Mouse (Mus musculus) thymus, adult 2 months (tissue): ENCODE data around the gene Gna13. TPM values are rescaled to one million over a fixed set of nuclear protein-coding genes. Genes with fewer than 3 reads are reported as not detected.

Source experiments
- DNase-seq: peaks from one replicate; pipeline ENCODE4 v3.0.0; 2021
- H3K27ac ChIP-seq: fragments of 200-500 bp; 2 replicates; pipeline ENCODE4 v1.5.1; 2012; ENCODE audit warnings: low read length, control low read depth; ENCODE audit not compliant: control insufficient read depth, insufficient read depth
- H3K27me3 ChIP-seq: fragments of 200-500 bp; 2 replicates; pipeline ENCODE4 v1.6.1; 2012; ENCODE audit warnings: mild to moderate bottlenecking, low read length, moderate library complexity, mixed read lengths; ENCODE audit not compliant: control insufficient read depth, insufficient read depth
- H3K36me3 ChIP-seq: fragments of 200-500 bp; 2 replicates; pipeline ENCODE4 v1.6.1; 2012; ENCODE audit warnings: mild to moderate bottlenecking, low read length, moderate library complexity; ENCODE audit not compliant: control insufficient read depth, insufficient read depth
- H3K4me1 ChIP-seq: fragments of 200-500 bp; replicated peaks from 2 replicates; pipeline ENCODE4 v1.6.1; 2012; ENCODE audit warnings: low read length; ENCODE audit not compliant: control insufficient read depth, insufficient read depth
- H3K4me3 ChIP-seq: fragments of 200-500 bp; 2 replicates; pipeline ENCODE4 v1.5.1; 2012; ENCODE audit warnings: mild to moderate bottlenecking, low read length, control low read depth, moderate library complexity; ENCODE audit not compliant: control insufficient read depth, insufficient read depth
- CTCF ChIP-seq: fragments of 200-500 bp; IDR thresholded peaks from 2 replicates; pipeline ENCODE4 v1.5.1; 2012; ENCODE audit warnings: mild to moderate bottlenecking, control low read depth, low read length, moderate library complexity, borderline replicate concordance; ENCODE audit not compliant: control insufficient read depth, poor library complexity, insufficient read depth; ENCODE audit errors: extremely low read depth
- POLR2A ChIP-seq: fragments of 200-500 bp; IDR thresholded peaks from 2 replicates; pipeline ENCODE4 v1.6.1; 2012; ENCODE audit warnings: mild to moderate bottlenecking, low read length, control low read depth, moderate library complexity; ENCODE audit not compliant: control insufficient read depth, poor library complexity, insufficient read depth; ENCODE audit errors: extremely low read depth
- WGBS: fragments of 180-500 bp; shearing (Covaris S2); methylation state at CpG from one replicate; pipeline ENCODE4 v1.1.7; 2018; 5-methylcytosine and 5-hydroxymethylcytosine counted together
- polyA plus RNA-seq: library from polyadenylated mRNA; depleted of rRNA; stranded (reverse); fragments of >200 nt; gene quantifications from 2 replicates; pipeline ENCODE4 v1.2.3, GENCODE M21; 2012; rRNA removed

Gna13 gene
- 49.6 and 56.1 TPM in 2 replicates for polyA plus RNA-seq

GRCm38 (mm10) chr11:109362463-109363190 lies at the start of gene Gna13:
TSS of gene Gna13 (plus strand) at chr11:109362831.
- Histone ChIP-seq H3K36me3 (0 out of 2 replicates have a peak, but pooled peaks cover 5% of the 10 kb centered on the region), H3K27ac (peak within 1 kb of the TSS; percentile 73), H3K27me3 (no peaks in the 10 kb centered on the region), H3K4me1 (peaks cover 18% of the 10 kb centered on the region), H3K4me3 (peak within 1 kb of the TSS; percentile 83)
- under 1% methylated on average over 85 of the region's 89 CpGs for WGBS
- DNase-seq = peak; percentile 89
- TF ChIP-seq CTCF = no peak
- TF ChIP-seq POLR2A = peak; percentile 45

DNA sequence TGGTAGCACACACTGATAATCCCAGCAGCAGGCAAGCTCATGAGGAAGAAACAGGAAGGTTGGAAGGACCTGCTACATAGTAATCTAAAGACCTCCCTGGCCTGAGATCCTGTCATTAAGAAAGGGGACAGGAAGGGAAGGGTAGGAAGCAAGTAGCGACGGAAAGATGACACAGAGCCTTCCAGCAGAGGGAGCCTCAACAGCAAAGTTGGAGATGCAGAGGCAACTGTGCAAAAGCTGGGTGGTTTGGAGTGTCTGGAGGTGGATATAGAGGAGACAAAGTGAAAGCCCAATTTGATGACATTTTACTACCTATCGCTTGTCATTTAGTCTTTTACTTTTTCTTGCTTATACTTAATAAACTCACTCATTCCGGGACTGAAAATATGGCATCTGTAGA lies 45.7 kb upstream of the Gna13 start:
- Histone ChIP-seq H3K4me3 (no peak overlapping the region), H3K4me1 (0 out of 2 replicates have a peak, but pooled peaks cover 2% of the 10 kb centered on the region), H3K27ac (no peak overlapping the region), H3K27me3 (no peaks in the 10 kb centered on the region), H3K36me3 (no peaks in the 10 kb centered on the region)
- DNase-seq = peak; percentile 62
- TF ChIP-seq POLR2A (no peak), CTCF (no peak)
- WGBS = 43% methylated on average over 4 of the region's 4 CpGs

DNA sequence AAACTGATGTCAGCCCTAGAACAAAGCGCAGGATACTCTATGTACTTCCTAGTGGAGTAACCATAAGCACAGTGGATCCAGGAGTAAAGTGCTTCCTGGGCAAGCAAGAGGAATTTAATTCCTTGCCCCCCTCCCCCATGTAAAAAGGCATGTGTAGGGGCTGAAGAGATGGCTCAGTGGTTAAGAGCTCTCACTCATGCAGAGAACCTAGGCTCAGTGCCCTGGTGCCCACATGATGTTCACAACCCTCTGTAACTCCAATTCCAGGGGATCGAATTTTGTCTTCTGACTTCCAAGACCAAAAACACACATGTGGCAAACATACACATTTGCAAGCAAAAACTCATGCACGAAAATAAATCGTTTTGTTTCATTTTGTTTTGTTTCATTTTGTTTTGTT lies 43.2 kb upstream of the Gna13 start:
- Histone ChIP-seq H3K4me3 (no peak overlapping the region), H3K4me1 (no peaks in the 10 kb centered on the region), H3K27ac (no peak overlapping the region), H3K36me3 (no peaks in the 10 kb centered on the region), H3K27me3 (no peaks in the 10 kb centered on the region)
- no peak for DNase-seq
- TF ChIP-seq CTCF = no peak
- TF ChIP-seq POLR2A = no peak
- WGBS = 96% methylated on average over 4 of the region's 4 CpGs

DNA sequence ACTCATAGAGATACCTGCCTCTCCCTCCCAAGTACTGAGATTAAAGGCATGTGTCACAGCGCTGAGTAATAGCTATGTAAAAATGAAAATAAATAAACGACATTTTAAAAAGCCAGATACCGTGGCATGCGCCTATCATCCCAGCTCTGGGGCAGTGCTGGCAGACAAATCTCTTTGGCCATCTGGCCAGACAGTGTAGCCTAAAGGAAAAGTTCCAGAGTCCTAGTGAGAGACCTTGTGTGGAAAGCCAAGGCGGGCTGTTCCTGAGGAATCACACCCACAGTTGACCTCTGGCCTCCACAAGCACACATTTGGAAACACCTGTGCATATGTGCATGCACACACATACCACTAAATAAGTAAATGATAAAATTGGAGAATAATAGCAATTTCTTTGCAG lies 42.7 kb upstream of the Gna13 start:
- H3K36me3 ChIP-seq = no peaks in the 10 kb centered on the region
- DNase-seq = no peak
- H3K27ac ChIP-seq = no peak overlapping the region
- no peak overlapping the region for H3K4me3 ChIP-seq
- TF ChIP-seq POLR2A (no peak), CTCF (no peak)
- 96% methylated on average over 5 of the region's 5 CpGs for WGBS
- no peaks in the 10 kb centered on the region for H3K4me1 ChIP-seq
- H3K27me3 ChIP-seq = no peaks in the 10 kb centered on the region

- TF ChIP-seq POLR2A = no peak
- no peak for TF ChIP-seq CTCF
- no peak overlapping the region for H3K27ac ChIP-seq
- no peaks in the 10 kb centered on the region for H3K36me3 ChIP-seq
- H3K27me3 ChIP-seq = no peaks in the 10 kb centered on the region
- H3K4me1 ChIP-seq = no peaks in the 10 kb centered on the region
- H3K4me3 ChIP-seq = no peak overlapping the region
- WGBS = 93% methylated on average over 8 of the region's 8 CpGs
- no peak for DNase-seq
Observed at GRCm38 (mm10) chr11:109320361-109320933, 42.2 kb upstream of the Gna13 start.

DNA sequence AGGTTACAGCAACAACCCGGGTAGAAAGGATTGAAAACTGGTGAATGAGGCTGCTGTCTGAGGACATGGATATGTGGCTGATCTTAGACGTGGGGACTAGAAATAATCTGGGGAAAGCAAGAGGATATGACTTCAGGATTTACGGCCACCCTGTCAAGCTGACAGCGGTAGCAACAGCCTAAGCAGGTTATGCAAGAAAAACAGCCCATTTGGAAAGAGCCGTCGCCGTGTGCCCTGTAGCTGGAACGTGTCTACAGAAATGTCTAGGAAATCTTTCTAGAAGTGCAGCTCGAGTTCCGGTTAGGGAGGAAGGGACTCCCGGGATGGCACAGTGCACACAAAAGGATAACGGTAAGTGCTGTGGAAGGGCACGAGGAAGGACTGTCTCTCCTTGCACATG lies 36.4 kb upstream of the Gna13 start:
- Histone ChIP-seq H3K4me3 (no peak overlapping the region), H3K4me1 (peaks cover 2% of the 10 kb centered on the region; the same call in 1 of the 2 replicates), H3K36me3 (no peaks in the 10 kb centered on the region), H3K27ac (no peak overlapping the region), H3K27me3 (no peaks in the 10 kb centered on the region)
- no peak for DNase-seq
- no peak for TF ChIP-seq CTCF
- no peak for TF ChIP-seq POLR2A
- WGBS = 70% methylated on average over 13 of the region's 13 CpGs
